Mouse (Mus musculus) erythroblast, embryonic 14.5 days (primary cell): ENCODE results near the gene Amotl1.

Experiments
- GATA1 ChIP-seq: IDR thresholded peaks from 2 replicates; pipeline ENCODE4 v1.6.1; 2012; ENCODE audit warnings: low read length, inconsistent platforms, mixed read lengths
- TAL1 ChIP-seq: IDR thresholded peaks from 3 replicates; pipeline ENCODE4 v1.6.1; 2012; ENCODE audit warnings: low read length, inconsistent platforms, mixed read lengths

GRCm38 (mm10) chr9:14500916-14501424 lies 143.9 kb downstream of the Amotl1 start:
- TF ChIP-seq GATA1 (no peak), TAL1 (no peak)
